Mouse (Mus musculus): ENCODE results near the gene Nacad. TPM values are rescaled to one million over a fixed set of nuclear protein-coding genes. Genes with fewer than 3 reads are reported as not detected.
A peak's percentile ranks its signal among the peaks of the same experiment; 100 is the strongest.

Gene Nacad
- polyA plus RNA-seq, 1 experiment = 0.90 TPM

DNA sequence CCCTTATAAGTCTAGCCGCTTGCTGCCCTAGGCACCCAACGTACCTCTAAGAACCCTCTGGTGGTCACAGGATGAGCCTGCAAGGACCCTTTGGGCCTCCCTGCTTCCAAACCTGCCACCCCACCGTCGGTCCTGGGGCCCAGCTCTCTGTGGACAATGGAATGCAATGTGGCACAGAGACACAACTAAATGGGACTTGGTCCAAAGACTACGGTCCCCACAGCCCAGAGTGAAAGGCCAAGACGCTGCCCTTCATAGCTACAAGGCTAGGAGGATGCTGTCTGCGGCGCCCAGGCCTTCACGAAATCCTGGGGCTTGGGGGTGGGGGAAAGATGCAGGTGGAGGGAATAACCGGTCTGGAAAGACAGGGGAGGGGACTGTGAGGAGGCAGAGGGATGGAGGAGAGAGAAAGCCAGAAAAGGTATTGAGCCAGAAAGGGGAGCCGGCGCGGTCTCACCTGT lies 802 bp downstream of the Nacad start:
- TF ChIP-seq CTCF (IDR thresholded peaks at IDR 0.05; ENCODE audit: low read depth, low read length) = no peak
- TF ChIP-seq POLR2A (IDR thresholded peaks at IDR 0.05; ENCODE audit: insufficient read depth, low read length) = no peak
- no peak for TF ChIP-seq EP300 (IDR thresholded peaks at IDR 0.05; ENCODE audit: insufficient read depth, low read depth, low read length)
- H3K27me3 ChIP-seq (ENCODE audit: control insufficient read depth, insufficient read depth, low read length, poor library complexity, severe bottlenecking) = no peaks in the 10 kb centered on the region
- H3K4me3 ChIP-seq (ENCODE audit: low read depth, low read length) = peak overlapping the region; percentile 45
- no peaks in the 10 kb centered on the region for H3K36me3 ChIP-seq (ENCODE audit: control insufficient read depth, insufficient read depth, low read length, poor library complexity, severe bottlenecking)
- no peak overlapping the region for H3K27ac ChIP-seq (ENCODE audit: insufficient read depth, low read length)
- H3K9me3 ChIP-seq (replicated peaks; ENCODE audit: control insufficient read depth, insufficient read depth, low read length, poor library complexity, severe bottlenecking) = no peaks in the 10 kb centered on the region
- no peaks in the 10 kb centered on the region for H3K4me1 ChIP-seq (ENCODE audit: control insufficient read depth, insufficient read depth, low read length)
- H3K9ac ChIP-seq (ENCODE audit: low read depth, poor library complexity, severe bottlenecking) = no peak overlapping the region

DNA sequence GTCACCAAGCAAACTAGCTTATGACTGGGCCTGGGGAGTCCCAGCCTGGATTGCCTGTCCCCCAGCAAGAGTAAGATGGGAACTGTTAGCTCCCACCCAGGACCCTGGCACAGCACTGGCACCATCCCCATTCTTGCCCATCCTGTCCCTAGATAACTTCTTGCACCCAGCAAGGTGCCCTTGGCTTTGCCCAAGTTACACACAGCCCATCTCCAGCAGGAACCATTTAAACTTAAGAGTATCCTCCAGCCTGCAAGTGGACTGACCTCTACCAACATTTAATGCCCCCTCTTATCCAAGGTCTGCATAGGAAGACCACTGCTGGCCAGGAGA lies 1.3 kb downstream of the Nacad start:
- no peaks in the 10 kb centered on the region for H3K36me3 ChIP-seq (ENCODE audit: control insufficient read depth, insufficient read depth, low read length, poor library complexity, severe bottlenecking)
- no peak overlapping the region for H3K4me3 ChIP-seq (ENCODE audit: low read depth, low read length)
- H3K9me3 ChIP-seq (replicated peaks; ENCODE audit: control insufficient read depth, insufficient read depth, low read length, poor library complexity, severe bottlenecking) = no peaks in the 10 kb centered on the region
- H3K27me3 ChIP-seq (ENCODE audit: control insufficient read depth, insufficient read depth, low read length, poor library complexity, severe bottlenecking) = no peaks in the 10 kb centered on the region
- no peak overlapping the region for H3K9ac ChIP-seq (ENCODE audit: low read depth, poor library complexity, severe bottlenecking)
- H3K4me1 ChIP-seq (ENCODE audit: control insufficient read depth, insufficient read depth, low read length) = no peaks in the 10 kb centered on the region
- TF ChIP-seq CTCF (IDR thresholded peaks at IDR 0.05; ENCODE audit: low read depth, low read length) (no peak), EP300 (IDR thresholded peaks at IDR 0.05; ENCODE audit: insufficient read depth, low read depth, low read length) (no peak), POLR2A (IDR thresholded peaks at IDR 0.05; ENCODE audit: insufficient read depth, low read length) (no peak)
- no peak overlapping the region for H3K27ac ChIP-seq (ENCODE audit: insufficient read depth, low read length)

DNA sequence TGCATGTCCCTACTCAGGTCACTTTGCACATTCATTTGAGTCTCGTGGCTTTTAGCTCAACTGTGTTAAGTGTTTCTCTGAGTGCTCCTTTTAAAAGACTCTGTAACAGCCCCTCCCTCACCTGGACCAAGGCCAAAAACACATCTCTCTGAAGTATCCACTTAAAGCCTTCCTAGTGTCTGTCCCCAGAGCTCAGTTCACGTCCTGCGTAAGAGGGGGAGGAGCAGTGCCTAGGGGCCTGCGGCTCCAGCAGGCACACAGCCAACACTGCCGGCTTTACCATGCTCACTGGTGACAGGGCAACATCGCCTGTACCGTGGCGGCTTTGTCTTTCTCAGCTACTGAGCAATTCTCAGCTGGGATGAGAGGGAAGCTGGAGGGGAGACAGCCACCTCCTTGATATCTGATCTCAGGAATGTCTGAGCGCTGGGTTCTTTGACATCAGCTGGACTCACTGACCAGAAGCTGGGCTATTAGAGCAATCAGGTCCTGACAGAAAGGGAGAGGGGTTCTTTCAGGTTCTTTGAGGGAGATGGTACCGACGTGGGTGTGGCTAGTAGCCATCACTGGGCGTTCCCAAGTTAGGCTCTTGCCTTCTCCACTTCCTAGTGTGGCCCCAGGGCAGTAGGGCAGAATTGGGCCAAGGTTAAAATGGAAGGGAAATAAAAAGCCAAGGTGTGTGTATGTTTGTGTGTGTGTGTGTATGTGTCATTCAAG lies 1.8 kb downstream of the Nacad start:
- no peak overlapping the region for H3K4me3 ChIP-seq (ENCODE audit: low read depth, low read length)
- H3K9ac ChIP-seq (ENCODE audit: low read depth, poor library complexity, severe bottlenecking) = no peak overlapping the region
- H3K27ac ChIP-seq (ENCODE audit: insufficient read depth, low read length) = no peak overlapping the region
- H3K9me3 ChIP-seq (replicated peaks; ENCODE audit: control insufficient read depth, insufficient read depth, low read length, poor library complexity, severe bottlenecking) = no peaks in the 10 kb centered on the region
- no peaks in the 10 kb centered on the region for H3K36me3 ChIP-seq (ENCODE audit: control insufficient read depth, insufficient read depth, low read length, poor library complexity, severe bottlenecking)
- no peaks in the 10 kb centered on the region for H3K27me3 ChIP-seq (ENCODE audit: control insufficient read depth, insufficient read depth, low read length, poor library complexity, severe bottlenecking)
- TF ChIP-seq POLR2A (IDR thresholded peaks at IDR 0.05; ENCODE audit: insufficient read depth, low read length) (no peak), EP300 (IDR thresholded peaks at IDR 0.05; ENCODE audit: insufficient read depth, low read depth, low read length) (no peak), CTCF (IDR thresholded peaks at IDR 0.05; ENCODE audit: low read depth, low read length) (no peak)
- H3K4me1 ChIP-seq (ENCODE audit: control insufficient read depth, insufficient read depth, low read length) = no peaks in the 10 kb centered on the region

DNA sequence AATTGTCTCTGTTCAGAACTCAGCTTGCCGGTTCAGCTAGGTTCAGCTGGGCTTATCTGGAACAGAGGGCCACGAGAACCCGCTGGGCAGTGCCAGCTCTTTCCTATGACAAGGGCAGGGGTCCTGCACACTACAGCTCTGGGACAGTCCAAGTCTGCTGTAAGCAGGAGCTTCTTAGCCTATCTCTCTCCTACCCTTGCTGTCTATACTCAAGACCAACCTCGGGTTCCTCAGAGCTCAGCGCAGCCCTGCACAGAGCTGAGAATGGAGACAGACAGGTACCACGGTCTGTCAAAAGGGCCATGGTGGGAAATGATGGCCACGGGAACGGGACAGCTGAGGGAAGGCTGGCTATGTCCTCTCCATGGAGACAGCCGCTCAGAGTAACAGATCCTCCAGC lies 2.6 kb downstream of the Nacad start:
- Histone ChIP-seq H3K9ac (ENCODE audit: low read depth, poor library complexity, severe bottlenecking) (no peak overlapping the region), H3K36me3 (ENCODE audit: control insufficient read depth, insufficient read depth, low read length, poor library complexity, severe bottlenecking) (no peaks in the 10 kb centered on the region), H3K9me3 (replicated peaks; ENCODE audit: control insufficient read depth, insufficient read depth, low read length, poor library complexity, severe bottlenecking) (no peaks in the 10 kb centered on the region), H3K27me3 (ENCODE audit: control insufficient read depth, insufficient read depth, low read length, poor library complexity, severe bottlenecking) (no peaks in the 10 kb centered on the region), H3K27ac (ENCODE audit: insufficient read depth, low read length) (no peak overlapping the region), H3K4me3 (ENCODE audit: low read depth, low read length) (no peak overlapping the region), H3K4me1 (ENCODE audit: control insufficient read depth, insufficient read depth, low read length) (no peaks in the 10 kb centered on the region)
- TF ChIP-seq CTCF (IDR thresholded peaks at IDR 0.05; ENCODE audit: low read depth, low read length) (no peak), EP300 (IDR thresholded peaks at IDR 0.05; ENCODE audit: insufficient read depth, low read depth, low read length) (no peak), POLR2A (IDR thresholded peaks at IDR 0.05; ENCODE audit: insufficient read depth, low read length) (no peak)

DNA sequence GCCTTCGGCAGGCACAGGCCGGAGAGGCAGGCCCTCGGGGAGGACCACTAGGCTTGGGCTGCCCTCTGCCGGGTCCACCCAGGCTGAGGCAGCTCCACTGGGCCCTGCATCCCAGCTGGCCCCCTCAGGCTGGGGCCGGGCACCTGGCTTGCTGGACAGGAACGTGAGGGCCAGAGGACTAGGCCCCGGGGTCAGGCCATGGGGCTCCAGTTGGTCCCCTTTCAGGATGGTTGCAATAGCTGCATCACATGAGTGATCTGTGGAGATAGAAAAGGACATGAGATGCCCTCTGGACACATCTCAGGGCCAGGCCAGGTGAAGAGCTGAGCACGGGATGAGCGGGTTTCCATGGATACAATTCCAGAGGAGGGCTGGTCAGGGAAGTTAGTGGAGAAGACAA lies 3.2 kb downstream of the Nacad start:
- Histone ChIP-seq H3K27me3 (ENCODE audit: control insufficient read depth, insufficient read depth, low read length, poor library complexity, severe bottlenecking) (no peaks in the 10 kb centered on the region), H3K27ac (ENCODE audit: insufficient read depth, low read length) (no peak overlapping the region), H3K9me3 (replicated peaks; ENCODE audit: control insufficient read depth, insufficient read depth, low read length, poor library complexity, severe bottlenecking) (no peaks in the 10 kb centered on the region), H3K36me3 (ENCODE audit: control insufficient read depth, insufficient read depth, low read length, poor library complexity, severe bottlenecking) (no peaks in the 10 kb centered on the region), H3K4me3 (ENCODE audit: low read depth, low read length) (no peak overlapping the region), H3K4me1 (ENCODE audit: control insufficient read depth, insufficient read depth, low read length) (no peaks in the 10 kb centered on the region), H3K9ac (ENCODE audit: low read depth, poor library complexity, severe bottlenecking) (no peak overlapping the region)
- no peak for TF ChIP-seq POLR2A (IDR thresholded peaks at IDR 0.05; ENCODE audit: insufficient read depth, low read length)
- TF ChIP-seq CTCF (IDR thresholded peaks at IDR 0.05; ENCODE audit: low read depth, low read length) = no peak
- no peak for TF ChIP-seq EP300 (IDR thresholded peaks at IDR 0.05; ENCODE audit: insufficient read depth, low read depth, low read length)

DNA sequence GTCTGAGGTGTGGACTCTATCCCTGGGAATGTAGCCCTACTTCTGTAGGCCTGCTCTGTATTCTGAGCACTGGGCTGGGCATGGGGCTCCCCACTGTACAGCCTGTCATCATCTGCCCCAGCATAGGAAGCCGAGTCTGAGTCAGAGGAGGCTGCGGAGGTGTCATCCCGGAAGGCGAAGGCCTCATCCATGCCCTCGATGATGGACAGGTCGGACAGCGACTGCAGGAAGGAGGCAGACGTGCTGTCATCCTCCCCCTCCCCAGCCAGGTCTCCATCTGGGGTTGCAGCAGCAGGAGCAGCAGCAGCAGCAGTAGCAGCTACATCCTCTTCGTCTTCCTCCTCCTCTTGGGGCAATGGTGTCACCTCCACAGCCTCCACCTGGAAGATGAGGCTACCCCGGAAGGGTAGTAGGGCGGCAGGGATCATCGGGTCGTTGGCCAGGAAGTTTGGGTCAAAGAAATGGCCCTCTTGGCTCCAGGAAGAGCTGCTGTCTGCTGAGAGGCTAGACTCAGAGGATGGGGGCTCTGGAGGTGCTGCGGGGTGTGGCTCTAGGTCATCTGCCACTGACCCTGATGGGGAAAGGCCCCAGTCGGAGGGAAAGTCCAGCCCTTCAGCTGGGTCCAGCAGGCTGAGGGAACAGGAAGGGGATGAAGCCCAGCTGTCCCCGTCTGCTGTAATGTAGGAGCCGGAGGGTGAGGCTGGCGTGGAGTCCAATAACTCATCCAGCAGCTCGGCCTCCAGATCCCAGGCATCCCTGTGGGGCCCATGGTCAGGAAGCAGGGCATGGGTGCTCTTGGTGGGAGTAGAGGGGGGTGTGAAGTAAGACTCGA lies 4.0 kb downstream of the Nacad start:
- Histone ChIP-seq H3K27ac (ENCODE audit: insufficient read depth, low read length) (no peak overlapping the region), H3K4me3 (ENCODE audit: low read depth, low read length) (no peak overlapping the region), H3K27me3 (ENCODE audit: control insufficient read depth, insufficient read depth, low read length, poor library complexity, severe bottlenecking) (no peaks in the 10 kb centered on the region), H3K9ac (ENCODE audit: low read depth, poor library complexity, severe bottlenecking) (no peak overlapping the region), H3K36me3 (ENCODE audit: control insufficient read depth, insufficient read depth, low read length, poor library complexity, severe bottlenecking) (no peaks in the 10 kb centered on the region), H3K4me1 (ENCODE audit: control insufficient read depth, insufficient read depth, low read length) (no peaks in the 10 kb centered on the region), H3K9me3 (replicated peaks; ENCODE audit: control insufficient read depth, insufficient read depth, low read length, poor library complexity, severe bottlenecking) (no peaks in the 10 kb centered on the region)
- TF ChIP-seq CTCF (IDR thresholded peaks at IDR 0.05; ENCODE audit: low read depth, low read length) (no peak), EP300 (IDR thresholded peaks at IDR 0.05; ENCODE audit: insufficient read depth, low read depth, low read length) (no peak), POLR2A (IDR thresholded peaks at IDR 0.05; ENCODE audit: insufficient read depth, low read length) (no peak)
